Mouse (Mus musculus) liver, embryonic 12.5 days (tissue): ENCODE measurements at regions not wholly inside any gene's neighbourhood (a gene's known extent, or its start where the extent isn't known, plus 50 kb on each side); places are given as distances from the start of the nearest gene placed in this dataset.

Source experiments
- ATAC-seq: fragments of 200-750 bp; cut with Nextera tagmentation; 2 replicates; pipeline ENCODE4 v1.8.0; 2017; ENCODE audit warnings: moderate number of reproducible peaks, mild to moderate bottlenecking, moderate library complexity
- H3K27ac ChIP-seq: fragments of 300-500 bp; sonication (generic); 2 replicates; pipeline ENCODE4 v1.5.1; 2016; ENCODE audit warnings: mild to moderate bottlenecking
- H3K27me3 ChIP-seq: fragments of 300-500 bp; sonication (generic); replicated peaks from 2 replicates; pipeline ENCODE4 v1.6.1; 2016; ENCODE audit warnings: mild to moderate bottlenecking, moderate library complexity
- H3K36me3 ChIP-seq: fragments of 300-500 bp; sonication (generic); 2 replicates; pipeline ENCODE4 v1.6.1; 2016; ENCODE audit warnings: mild to moderate bottlenecking, moderate library complexity
- H3K4me1 ChIP-seq: fragments of 300-500 bp; sonication (generic); 2 replicates; pipeline ENCODE4 v1.6.1; 2016
- H3K4me2 ChIP-seq: fragments of 300-500 bp; sonication (generic); 2 replicates; pipeline ENCODE4 v1.6.1; 2016; ENCODE audit warnings: mild to moderate bottlenecking, moderate library complexity
- H3K4me3 ChIP-seq: fragments of 300-500 bp; sonication (generic); 2 replicates; pipeline ENCODE4 v1.5.1; 2016; ENCODE audit warnings: mild to moderate bottlenecking, moderate library complexity
- H3K9ac ChIP-seq: fragments of 300-500 bp; sonication (generic); 2 replicates; pipeline ENCODE4 v1.6.1; 2016; ENCODE audit warnings: mild to moderate bottlenecking, moderate library complexity
- H3K9me3 ChIP-seq: fragments of 300-500 bp; sonication (generic); replicated peaks from 2 replicates; pipeline ENCODE4 v1.6.1; 2016; ENCODE audit warnings: mild to moderate bottlenecking, moderate library complexity
- WGBS: fragments of 180-500 bp; shearing (Covaris S2); methylation state at CpG from one replicate; pipeline ENCODE4 v1.1.7; 2016; ENCODE audit not compliant: insufficient replicate concordance; 5-methylcytosine and 5-hydroxymethylcytosine counted together

DNA sequence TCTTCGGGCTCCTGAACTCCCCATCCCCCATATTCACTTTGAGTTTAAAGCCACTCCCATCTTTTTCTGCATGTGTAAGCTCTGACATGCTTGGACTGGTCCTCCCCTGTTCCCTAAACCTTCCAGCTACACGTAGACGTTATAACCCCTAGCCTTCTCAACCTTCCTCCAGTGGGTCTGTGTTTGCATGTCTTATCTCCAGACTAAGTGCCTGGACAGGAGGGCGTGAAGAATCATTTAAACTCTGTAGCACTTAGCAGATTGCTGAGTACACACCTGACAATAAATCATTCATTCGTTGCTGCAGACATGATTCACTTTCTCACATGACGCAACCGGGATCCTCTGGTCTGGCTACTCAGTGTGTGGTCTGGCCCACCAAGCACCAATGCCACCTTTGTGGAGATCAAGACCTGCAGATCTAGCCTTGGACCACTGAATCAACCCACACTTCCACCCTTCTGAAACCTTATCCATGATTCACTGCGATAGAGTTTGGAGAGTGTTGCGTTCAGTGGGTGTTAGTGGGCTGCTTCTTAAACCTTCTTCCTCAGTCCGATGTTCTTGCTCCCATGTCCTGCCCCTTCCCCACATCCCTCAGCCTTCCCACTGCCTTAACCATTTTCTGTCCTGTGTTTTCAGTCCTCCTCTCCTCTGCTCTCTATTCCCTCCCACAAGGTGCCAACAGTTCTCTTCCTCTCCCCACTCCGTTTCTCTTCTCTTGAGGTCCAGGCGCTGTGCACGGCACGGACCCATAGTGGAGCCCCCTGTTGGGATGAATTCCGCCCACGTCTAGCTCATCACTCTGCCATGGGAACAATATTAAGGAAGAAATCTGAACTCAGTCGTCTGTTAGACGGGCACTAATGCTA is 541.3 kb upstream of the Gm19410 start:
- H3K4me3 ChIP-seq: no peak overlapping the region
- no peak overlapping the region for H3K4me2 ChIP-seq
- no peaks in the 10 kb centered on the region for H3K27me3 ChIP-seq
- ATAC-seq: no peak
- H3K9ac ChIP-seq: no peak overlapping the region
- H3K4me1 ChIP-seq: no peaks in the 10 kb centered on the region
- H3K36me3 ChIP-seq: no peaks in the 10 kb centered on the region
- H3K27ac ChIP-seq: no peak overlapping the region
- WGBS: 68% methylated on average over 18 of the region's 18 CpGs
- no peaks in the 10 kb centered on the region for H3K9me3 ChIP-seq

- no peak for ATAC-seq
- WGBS: 72% methylated on average over 7 of the region's 7 CpGs
- H3K4me2 ChIP-seq: no peak overlapping the region
Observed at GRCm38 (mm10) chr8:35224925-35225244, 540.7 kb upstream of the Gm19410 start.

GRCm38 (mm10) chr8:35227079-35227478 is 538.5 kb upstream of the Gm19410 start:
- H3K27me3 ChIP-seq: no peaks in the 10 kb centered on the region
- WGBS: 59% methylated on average over 7 of the region's 7 CpGs
- no peak overlapping the region for H3K27ac ChIP-seq
- no peaks in the 10 kb centered on the region for H3K36me3 ChIP-seq
- no peaks in the 10 kb centered on the region for H3K4me1 ChIP-seq
- no peak overlapping the region for H3K9ac ChIP-seq
- no peak overlapping the region for H3K4me2 ChIP-seq
- H3K4me3 ChIP-seq: no peak overlapping the region
- no peaks in the 10 kb centered on the region for H3K9me3 ChIP-seq
- ATAC-seq: no peak

More at GRCm38 (mm10) chr8:35224925-35225244, 540.7 kb upstream of the Gm19410 start:
- Histone ChIP-seq H3K4me1 (no peaks in the 10 kb centered on the region), H3K9me3 (no peaks in the 10 kb centered on the region), H3K9ac (no peak overlapping the region), H3K4me3 (no peak overlapping the region), H3K27ac (no peak overlapping the region), H3K36me3 (no peaks in the 10 kb centered on the region), H3K27me3 (no peaks in the 10 kb centered on the region)

GRCm38 (mm10) chr8:35228449-35228848 is 537.1 kb upstream of the Gm19410 start:
- no peaks in the 10 kb centered on the region for H3K27me3 ChIP-seq
- H3K4me1 ChIP-seq: no peaks in the 10 kb centered on the region
- H3K9ac ChIP-seq: no peak overlapping the region
- no peak for ATAC-seq
- H3K9me3 ChIP-seq: no peaks in the 10 kb centered on the region
- no peaks in the 10 kb centered on the region for H3K36me3 ChIP-seq
- no peak overlapping the region for H3K27ac ChIP-seq
- H3K4me2 ChIP-seq: no peak overlapping the region
- H3K4me3 ChIP-seq: no peak overlapping the region
- WGBS: 66% methylated on average over 7 of the region's 7 CpGs

GRCm38 (mm10) chr8:35233520-35234186 is 531.9 kb upstream of the Gm19410 start:
- WGBS: 41% methylated on average over 5 of the region's 5 CpGs
- no peak overlapping the region for H3K9ac ChIP-seq
- no peak for ATAC-seq
- no peaks in the 10 kb centered on the region for H3K36me3 ChIP-seq
- no peak overlapping the region for H3K27ac ChIP-seq
- H3K4me3 ChIP-seq: no peak overlapping the region
- H3K4me1 ChIP-seq: peaks cover 4% of the 10 kb centered on the region; the same call in 1 of the 2 replicates
- H3K27me3 ChIP-seq: no peaks in the 10 kb centered on the region
- no peaks in the 10 kb centered on the region for H3K9me3 ChIP-seq
- no peak overlapping the region for H3K4me2 ChIP-seq

DNA sequence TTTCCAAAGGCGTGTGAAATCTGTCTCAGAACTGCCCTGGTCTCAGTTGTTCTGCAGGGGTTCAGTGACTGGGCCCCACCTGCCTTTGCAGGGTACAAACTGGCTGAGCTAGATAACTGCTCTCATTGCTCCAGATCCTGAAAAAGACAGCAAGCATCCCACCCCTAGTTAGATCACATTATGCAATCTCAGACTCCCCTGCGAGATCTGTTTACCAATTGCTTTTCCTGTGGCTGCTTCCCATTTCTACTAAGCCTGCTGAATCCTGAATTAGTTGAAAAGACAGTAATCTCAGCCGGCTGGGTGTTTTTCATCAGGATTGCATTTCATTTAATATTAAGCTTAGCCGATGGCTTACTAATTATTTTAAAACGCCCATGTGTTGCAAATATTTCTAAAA is 531.2 kb upstream of the Gm19410 start:
- no peak overlapping the region for H3K4me3 ChIP-seq
- H3K27me3 ChIP-seq: no peaks in the 10 kb centered on the region
- no peak overlapping the region for H3K9ac ChIP-seq
- H3K4me1 ChIP-seq: peaks cover 4% of the 10 kb centered on the region; the same call in 1 of the 2 replicates
- no peak for ATAC-seq
- 41% methylated on average over 5 of the region's 5 CpGs for WGBS
- no peaks in the 10 kb centered on the region for H3K9me3 ChIP-seq
- no peak overlapping the region for H3K4me2 ChIP-seq
- H3K36me3 ChIP-seq: no peaks in the 10 kb centered on the region
- H3K27ac ChIP-seq: no peak overlapping the region

DNA sequence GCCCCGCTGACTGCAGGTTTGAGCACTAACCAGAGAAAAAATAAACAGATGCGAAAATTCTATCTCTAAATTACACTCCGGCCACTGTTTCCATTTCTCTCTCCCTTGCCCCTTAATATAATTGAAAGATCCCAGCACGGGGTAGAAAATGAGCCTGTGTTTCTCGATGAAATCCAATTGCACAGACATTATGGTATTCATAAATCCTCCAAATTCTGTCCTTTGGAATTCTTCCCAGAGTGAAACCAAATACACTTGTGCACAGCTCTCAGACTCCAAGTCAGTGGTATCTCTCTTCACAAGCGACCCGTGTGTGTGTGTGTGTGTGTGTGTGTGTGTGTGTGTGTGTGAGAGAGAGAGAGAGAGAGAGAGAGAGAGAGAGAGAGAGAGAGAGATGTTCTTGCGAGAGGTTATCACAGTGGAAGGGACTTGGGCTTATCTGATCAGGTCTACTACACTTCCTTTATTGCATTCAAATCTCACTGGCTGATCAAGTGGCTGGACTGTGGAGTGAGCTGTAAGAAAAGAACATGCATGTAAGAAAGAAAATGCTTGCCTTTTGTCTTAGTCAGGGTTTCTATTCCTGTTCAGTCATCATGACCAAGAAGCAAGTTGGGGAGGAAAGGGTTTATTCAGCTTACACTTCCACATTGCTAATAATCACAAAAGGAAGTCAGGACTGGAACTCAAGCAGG is 529.6 kb upstream of the Gm19410 start:
- Histone ChIP-seq H3K27me3 (no peaks in the 10 kb centered on the region), H3K4me3 (no peak overlapping the region), H3K9ac (no peak overlapping the region), H3K36me3 (no peaks in the 10 kb centered on the region), H3K27ac (no peak overlapping the region), H3K4me1 (peaks cover 4% of the 10 kb centered on the region; the same call in 1 of the 2 replicates), H3K4me2 (no peak overlapping the region), H3K9me3 (no peaks in the 10 kb centered on the region)
- ATAC-seq: no peak
- WGBS: 54% methylated on average over 8 of the region's 8 CpGs

DNA sequence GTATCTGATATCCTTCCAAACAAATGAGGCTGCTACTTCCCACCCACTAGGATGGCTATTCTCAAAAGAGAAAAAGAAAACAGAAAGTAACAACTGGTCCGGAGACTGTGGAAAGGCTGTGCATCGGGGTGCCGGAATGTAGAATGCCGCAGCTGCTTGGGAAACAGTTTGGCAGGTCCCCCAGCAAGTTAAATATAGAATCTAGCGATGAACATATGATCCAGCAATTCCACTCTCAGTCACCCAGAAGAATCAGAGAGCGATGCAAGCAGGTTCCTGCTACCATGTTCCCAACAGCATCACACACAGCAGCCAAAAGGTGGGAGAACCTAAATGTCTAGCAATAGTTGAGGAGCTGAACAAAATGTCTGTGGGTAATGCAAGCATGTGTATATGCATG is 528.3 kb upstream of the Gm19410 start:
- H3K9me3 ChIP-seq: no peaks in the 10 kb centered on the region
- no peak overlapping the region for H3K4me3 ChIP-seq
- H3K4me2 ChIP-seq: no peak overlapping the region
- WGBS: 71% methylated on average over 6 of the region's 6 CpGs
- H3K27ac ChIP-seq: no peak overlapping the region
- H3K27me3 ChIP-seq: no peaks in the 10 kb centered on the region
- H3K9ac ChIP-seq: no peak overlapping the region
- ATAC-seq: no peak
- H3K4me1 ChIP-seq: peaks cover 4% of the 10 kb centered on the region; the same call in 1 of the 2 replicates
- no peaks in the 10 kb centered on the region for H3K36me3 ChIP-seq

DNA sequence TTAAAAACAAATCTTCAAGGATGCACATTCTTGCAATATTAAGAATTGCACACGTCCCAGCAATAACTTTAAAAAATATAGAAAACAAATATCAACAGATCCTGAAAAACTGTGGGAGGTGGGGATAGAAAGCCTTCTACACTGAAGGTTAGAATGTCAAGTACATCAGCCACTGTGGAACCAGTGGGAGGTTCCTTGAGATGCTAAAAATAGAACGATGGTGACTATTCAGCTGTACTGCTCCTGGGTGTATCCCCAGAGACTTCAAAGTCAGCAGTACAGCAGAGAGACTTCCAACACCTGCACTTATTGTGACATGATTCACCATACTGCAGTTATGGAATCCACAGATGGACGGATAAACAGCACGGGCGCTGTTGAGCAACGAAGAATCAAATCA is 524.7 kb upstream of the Gm19410 start:
- WGBS: 79% methylated on average over 6 of the region's 6 CpGs
- Histone ChIP-seq H3K27me3 (no peaks in the 10 kb centered on the region), H3K36me3 (no peaks in the 10 kb centered on the region), H3K4me3 (no peak overlapping the region), H3K4me1 (peaks cover 4% of the 10 kb centered on the region; the same call in 1 of the 2 replicates), H3K9ac (no peak overlapping the region), H3K9me3 (no peaks in the 10 kb centered on the region), H3K27ac (no peak overlapping the region), H3K4me2 (no peak overlapping the region)
- no peak for ATAC-seq

- H3K36me3 ChIP-seq: no peaks in the 10 kb centered on the region
- ATAC-seq: no peak
- no peak overlapping the region for H3K27ac ChIP-seq
- no peak overlapping the region for H3K9ac ChIP-seq
- no peak overlapping the region for H3K4me3 ChIP-seq
- H3K4me2 ChIP-seq: no peak overlapping the region
- no peaks in the 10 kb centered on the region for H3K4me1 ChIP-seq
- WGBS: 53% methylated on average over 11 of the region's 11 CpGs
- no peaks in the 10 kb centered on the region for H3K27me3 ChIP-seq
- no peaks in the 10 kb centered on the region for H3K9me3 ChIP-seq
Observed at GRCm38 (mm10) chr8:35243555-35243954, 522.0 kb upstream of the Gm19410 start.

DNA sequence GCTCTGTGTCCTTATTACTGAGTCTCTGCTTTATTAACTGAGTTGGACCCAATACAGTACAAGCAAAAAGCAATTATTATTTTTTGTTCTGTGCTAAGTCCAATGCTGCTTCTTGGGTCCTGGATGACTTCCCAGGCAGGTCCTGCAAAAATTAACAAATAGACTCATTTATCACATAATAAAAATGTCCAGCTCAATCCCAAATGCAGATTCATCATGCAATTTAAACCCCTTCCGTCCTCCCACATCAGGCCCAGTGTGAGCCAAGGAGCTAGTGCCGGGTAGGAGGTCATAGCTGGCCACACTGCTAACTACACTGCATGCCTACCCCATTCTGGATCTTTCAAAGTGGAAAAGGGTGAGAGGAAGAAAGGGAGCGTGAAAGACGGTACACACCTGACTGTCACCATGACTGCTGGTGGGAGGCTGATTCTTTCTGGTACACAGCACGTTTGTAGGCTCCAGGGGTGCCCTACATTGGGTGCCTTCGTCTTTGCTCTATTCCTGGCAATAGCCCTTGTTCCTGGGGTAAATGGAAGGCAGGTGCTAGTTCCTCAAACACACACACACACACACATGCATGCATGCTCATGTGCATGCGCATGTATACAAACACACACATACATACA is 515.7 kb upstream of the Gm19410 start:
- no peak overlapping the region for H3K9ac ChIP-seq
- H3K9me3 ChIP-seq: no peaks in the 10 kb centered on the region
- ATAC-seq: no peak
- no peak overlapping the region for H3K4me3 ChIP-seq
- H3K27ac ChIP-seq: no peak overlapping the region
- H3K4me2 ChIP-seq: no peak overlapping the region
- WGBS: 67% methylated on average over 7 of the region's 7 CpGs
- no peaks in the 10 kb centered on the region for H3K36me3 ChIP-seq
- no peaks in the 10 kb centered on the region for H3K27me3 ChIP-seq
- H3K4me1 ChIP-seq: no peaks in the 10 kb centered on the region

GRCm38 (mm10) chr8:35250641-35251040 is 514.9 kb upstream of the Gm19410 start:
- H3K27me3 ChIP-seq: no peaks in the 10 kb centered on the region
- H3K27ac ChIP-seq: no peak overlapping the region
- H3K36me3 ChIP-seq: no peaks in the 10 kb centered on the region
- no peaks in the 10 kb centered on the region for H3K9me3 ChIP-seq
- no peak for ATAC-seq
- no peak overlapping the region for H3K4me2 ChIP-seq
- WGBS: 17% methylated on average over 4 of the region's 4 CpGs
- no peaks in the 10 kb centered on the region for H3K4me1 ChIP-seq
- no peak overlapping the region for H3K9ac ChIP-seq
- no peak overlapping the region for H3K4me3 ChIP-seq
